Mouse (Mus musculus) B cell, adult 2 months (primary cell): ENCODE measurements around the gene Meis2.

ENCODE experiments used
- DNase-seq, 2 experiments: peaks; one replicate each; pipeline ENCODE4 v3.0.0; 2022

Meis2 gene

GRCm38 (mm10) chr2:115993877-115994276 lies 71.8 kb downstream of the Meis2 start:
- no peak for DNase-seq

DNA sequence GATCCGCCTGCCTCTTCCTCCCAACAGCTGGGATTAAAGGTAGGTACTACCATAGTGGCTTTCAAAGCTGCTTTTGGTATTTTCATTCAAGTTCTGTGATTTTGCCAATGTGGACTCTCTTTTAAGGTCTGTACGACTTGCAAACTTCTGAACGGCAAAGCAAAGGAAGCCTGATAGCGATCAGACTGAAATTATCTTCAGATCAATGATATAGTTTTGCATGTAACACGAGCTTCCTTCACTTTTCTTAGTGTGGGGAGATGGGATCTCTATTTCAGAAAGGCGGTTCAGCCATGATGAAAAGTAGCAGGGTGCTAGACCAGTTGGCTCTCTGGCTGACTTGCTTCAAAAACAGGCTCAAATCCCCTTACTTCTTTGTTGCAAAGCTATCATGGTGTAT lies 76.4 kb downstream of the Meis2 start:
- no peak for DNase-seq

DNA sequence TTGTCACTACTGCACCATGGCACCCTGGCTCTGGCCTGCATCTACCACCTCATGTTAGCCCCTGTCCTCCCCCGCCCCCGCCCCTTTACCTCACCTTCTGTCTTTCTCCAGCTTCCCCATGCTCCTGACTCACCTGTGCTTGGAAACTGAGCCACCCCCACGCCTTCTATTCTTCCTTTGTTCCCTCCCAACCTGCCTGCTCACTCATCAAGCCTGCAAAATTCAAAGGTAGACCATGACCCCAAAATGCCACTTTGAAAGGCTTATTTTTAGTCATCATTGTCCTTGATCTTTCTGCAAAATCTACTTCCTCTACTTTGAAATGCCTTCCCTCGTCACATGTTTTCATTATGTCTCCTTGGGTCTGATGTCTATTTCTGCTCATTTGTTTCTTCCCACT lies 77.2 kb downstream of the Meis2 start:
- DNase-seq, result no peak

DNA sequence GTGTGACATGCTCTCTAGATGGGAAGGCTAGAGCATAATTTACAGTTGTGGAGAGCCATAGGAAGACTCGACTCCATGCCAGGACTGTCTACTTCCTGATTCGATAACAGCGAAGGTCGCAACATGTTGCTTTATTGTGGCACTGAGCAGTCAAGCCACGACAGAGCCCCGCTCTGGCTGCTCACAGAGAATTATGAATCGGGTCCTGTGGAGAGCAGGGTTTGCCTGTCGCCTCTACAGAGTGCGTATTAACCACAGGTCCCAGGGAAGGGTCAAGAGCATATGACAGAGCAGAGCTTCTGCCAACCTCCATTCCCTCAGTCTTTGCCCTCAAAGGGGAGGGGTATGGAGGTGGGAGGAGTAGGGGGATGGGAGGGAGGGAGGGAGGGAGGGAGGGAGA lies 80.7 kb downstream of the Meis2 start:
- DNase-seq, result no peak

DNA sequence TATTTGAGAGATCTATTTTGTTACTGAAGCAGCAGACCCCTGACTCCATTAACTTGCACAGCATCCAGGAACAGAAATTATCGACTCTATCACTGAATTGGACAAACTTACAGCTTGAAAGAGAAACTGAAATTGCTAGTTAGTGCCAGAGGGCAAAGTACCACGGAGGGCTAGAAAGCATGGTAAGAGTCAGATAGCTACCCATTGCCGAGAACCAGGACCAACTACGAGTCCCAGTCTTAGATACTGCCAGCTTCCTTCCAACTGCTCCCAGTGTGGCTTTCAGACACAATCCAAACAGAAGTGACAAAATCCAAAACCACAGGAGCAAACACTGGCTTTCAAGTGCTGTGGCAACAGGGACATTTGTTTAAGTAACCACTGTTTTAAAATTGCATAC lies 81.2 kb downstream of the Meis2 start:
- DNase-seq, result no peak

- DNase-seq, result no peak
These were observed 85.1 kb downstream of the Meis2 start for GRCm38 (mm10) chr2:115980490-115980889.

DNA sequence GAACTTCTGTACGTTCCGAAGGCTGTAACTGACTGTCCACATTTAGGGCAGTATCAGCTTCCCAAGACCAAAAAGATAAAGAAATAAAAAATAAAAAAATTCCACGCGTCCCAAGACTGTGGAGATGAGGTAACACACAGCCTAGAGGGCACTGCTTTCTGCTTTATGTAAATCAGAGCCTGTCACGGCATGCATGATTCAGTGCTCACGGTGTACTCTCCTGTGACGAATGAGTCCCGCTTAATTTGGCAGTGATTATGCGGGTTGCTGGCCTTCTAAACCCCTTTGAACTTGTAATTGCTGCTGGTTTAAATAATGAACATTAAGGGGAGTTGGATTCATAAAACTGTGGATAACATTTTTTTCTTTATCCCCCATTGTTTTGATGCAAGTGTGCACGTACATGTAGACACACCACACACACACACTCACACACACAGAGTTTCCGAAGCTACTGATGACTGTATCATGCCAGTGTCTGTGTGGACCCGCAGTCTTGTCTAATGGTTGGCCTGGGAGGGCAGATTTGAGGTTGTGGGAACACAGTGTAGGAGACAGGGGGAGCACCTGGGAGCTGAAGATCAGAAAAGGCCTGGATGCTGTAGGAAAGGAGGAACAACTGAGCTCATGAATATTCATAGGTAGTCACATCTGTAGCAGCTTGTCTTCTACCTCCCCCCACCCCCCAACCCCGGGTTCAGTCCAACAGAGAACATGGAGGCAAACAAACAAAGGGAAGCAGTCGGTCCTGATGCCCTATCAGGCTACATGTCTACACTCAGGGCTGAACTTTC lies 85.8 kb downstream of the Meis2 start:
- DNase-seq, result no peak

GRCm38 (mm10) chr2:115978666-115979065 lies 87.0 kb downstream of the Meis2 start:
- DNase-seq, result no peak

- no peak for DNase-seq
These were observed 94.3 kb downstream of the Meis2 start for GRCm38 (mm10) chr2:115971296-115971805.

DNA sequence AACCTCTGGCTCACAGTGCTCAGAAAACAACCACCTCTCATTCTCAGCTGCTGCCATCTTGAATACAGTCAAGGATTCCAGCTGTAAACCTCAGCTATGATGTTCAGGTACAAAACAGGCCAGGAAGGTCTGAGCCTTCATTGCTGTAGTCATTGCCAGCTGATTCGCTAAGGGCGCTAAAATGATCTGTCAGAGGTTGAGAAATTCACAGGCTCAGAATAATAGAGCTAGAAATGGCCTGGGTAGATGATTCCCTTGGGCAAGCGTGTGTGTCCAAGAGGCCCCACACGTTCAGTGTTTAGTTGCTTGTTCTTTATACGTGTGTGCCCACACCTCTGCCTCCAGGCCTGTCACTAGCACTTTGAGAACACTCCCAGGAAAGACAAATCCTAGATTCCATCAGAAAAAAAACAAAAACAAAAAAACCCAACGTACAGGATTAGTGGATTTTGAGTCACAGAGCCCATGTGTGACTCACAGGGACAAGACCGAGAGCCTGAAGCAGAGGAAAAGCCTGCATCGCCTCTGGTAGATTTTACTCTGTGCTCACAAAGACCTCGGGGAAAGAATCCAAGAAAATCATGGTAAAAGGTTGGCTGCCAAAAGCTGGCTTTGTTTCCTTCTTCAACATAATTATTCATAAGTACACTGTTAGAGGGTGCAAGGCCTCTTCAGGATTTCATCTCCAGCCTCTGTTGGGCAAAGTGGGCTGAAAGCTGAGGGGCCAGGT lies 95.4 kb downstream of the Meis2 start:
- no peak for DNase-seq

DNA sequence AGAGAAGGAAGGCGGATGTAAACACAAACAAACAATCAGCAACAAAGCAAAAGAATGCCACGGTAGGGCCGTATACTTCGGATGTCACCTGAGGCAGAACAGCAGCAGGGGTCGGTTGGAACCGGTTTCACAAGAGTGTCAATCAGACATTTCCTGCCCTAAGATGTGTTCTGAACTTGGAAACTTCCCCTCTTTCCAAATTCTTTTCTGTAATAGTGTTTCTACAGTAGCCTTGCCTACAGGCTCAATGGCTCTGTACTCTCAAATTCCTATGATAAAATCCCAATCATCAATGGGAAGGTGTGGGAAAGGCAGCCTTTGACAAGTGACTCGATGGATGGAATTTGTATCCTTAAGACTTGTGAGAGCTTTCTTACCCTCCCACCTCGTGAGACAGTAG lies 96.4 kb downstream of the Meis2 start:
- DNase-seq, result no peak

DNA sequence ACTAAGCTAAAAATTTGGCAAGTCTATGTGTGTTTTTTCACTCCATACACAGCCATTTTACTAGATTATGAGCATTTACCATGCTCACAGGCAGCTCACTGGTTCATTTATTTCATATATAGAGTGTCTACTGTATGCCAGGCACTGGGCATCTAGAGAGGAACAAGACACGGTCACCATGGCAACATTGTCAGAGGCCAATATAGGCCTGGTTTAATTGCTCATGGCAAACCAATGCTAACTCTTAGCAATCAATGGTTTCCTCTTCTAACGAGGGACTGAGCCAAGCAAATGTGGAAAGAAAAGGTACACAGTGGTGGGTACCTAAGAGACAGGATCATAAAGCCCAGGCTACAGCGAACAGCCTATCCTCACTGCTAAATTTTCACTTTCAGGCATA lies 100.7 kb downstream of the Meis2 start:
- no peak for DNase-seq

- DNase-seq, result no peak
These were observed 102.3 kb downstream of the Meis2 start for GRCm38 (mm10) chr2:115963293-115963835.

DNA sequence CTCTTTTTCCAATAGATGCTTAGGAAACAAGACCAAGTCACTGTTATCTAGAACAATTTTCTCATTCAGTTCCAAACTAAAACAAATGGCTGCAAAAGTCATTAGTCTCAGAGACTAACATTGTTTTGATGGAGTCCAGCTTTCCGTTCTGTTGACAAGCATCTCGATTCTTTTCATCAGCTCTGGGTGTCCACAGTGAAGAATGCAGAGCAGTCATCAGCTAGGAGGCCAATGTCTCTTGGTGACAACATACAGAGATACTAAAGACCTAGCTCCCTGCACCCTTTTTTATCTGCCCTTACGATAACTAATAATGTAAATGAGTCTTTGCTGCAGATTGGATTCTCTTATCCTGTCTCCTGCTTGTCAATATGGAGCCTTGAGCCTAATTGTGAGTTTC lies 102.9 kb downstream of the Meis2 start:
- DNase-seq, result no peak

DNA sequence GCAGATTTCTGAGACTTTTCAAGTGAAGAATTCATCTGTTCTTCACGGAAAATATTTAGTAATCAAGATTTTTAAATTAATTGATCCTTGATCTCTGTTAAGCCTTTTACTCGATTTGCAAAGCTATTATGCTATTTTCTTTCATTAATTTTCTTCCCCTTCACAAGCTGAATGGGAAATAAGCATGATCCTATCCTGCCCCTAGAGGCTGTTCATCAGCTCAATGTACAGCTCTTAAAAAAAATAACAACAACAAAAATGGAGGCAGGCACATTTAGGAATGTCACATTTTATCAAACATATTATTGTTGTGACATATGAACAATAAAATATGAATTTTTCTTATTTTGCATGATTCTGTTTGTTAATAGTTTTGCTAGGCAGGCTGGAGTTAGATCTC lies 103.5 kb downstream of the Meis2 start:
- DNase-seq, result no peak

DNA sequence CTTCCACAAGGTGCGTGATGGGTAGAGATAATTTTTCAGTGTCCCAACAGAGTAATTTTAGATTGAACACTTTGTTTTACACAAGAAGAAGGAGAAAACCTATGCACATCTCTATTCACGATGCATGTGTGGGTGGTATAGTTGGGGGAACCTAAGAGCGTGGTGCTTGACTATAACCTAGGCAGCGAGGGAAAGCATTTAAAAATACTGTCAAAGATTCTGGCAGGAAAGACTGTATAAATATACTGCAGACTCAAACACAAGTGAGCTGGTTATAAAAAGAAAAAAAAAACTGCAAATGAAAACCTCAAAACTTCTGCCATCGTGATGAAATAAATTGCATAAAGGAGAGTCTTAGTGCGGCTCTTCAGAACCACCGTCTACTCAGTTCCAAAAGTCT lies 105.0 kb downstream of the Meis2 start:
- no peak for DNase-seq

GRCm38 (mm10) chr2:115956786-115957185 lies 108.9 kb downstream of the Meis2 start:
- DNase-seq, result no peak

DNA sequence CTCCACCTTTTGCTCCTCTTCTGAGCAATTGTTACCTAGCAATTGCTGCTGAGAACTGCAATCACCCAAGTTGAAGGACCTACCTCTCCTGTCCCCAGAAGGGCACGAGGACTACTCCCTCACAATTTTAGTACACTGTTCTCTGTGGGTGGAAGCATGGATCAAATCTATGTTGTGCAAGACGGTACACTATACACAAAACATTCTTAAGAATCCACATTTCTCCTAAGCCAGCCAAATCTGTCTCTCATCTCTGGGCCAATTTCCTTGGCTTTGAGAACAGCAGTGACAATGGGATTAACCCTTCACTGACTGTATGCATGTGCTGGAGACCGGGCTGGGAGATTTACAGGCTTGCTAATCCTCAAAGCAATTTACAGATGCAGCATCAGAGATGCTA lies 115.0 kb downstream of the Meis2 start:
- DNase-seq, result no peak

- no peak for DNase-seq
These were observed 116.8 kb downstream of the Meis2 start for GRCm38 (mm10) chr2:115948630-115949426.

DNA sequence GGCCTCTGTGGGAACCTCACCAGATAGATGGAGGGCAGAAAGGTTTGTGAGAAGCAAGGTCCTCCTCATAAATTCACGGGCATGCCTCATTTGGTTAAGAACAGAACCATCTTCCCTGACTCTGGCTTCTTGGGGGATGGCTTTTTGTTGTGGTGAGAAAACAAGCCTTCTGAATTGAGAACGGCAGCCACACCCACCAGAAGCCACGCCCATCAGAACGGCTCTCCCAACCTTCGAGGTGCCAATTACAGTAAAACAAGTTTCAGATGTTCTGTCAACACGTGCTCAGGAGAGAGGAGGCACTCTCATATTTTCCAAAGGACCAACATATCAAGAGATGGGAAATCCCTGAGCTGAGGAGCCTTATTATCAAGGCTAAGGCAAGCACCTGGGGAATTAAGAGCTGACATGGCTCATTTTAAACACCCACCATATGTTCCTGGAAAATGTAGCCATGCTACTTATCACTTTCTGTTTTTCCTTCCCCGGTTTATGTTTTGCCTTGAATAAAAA lies 117.9 kb downstream of the Meis2 start:
- no peak for DNase-seq

DNA sequence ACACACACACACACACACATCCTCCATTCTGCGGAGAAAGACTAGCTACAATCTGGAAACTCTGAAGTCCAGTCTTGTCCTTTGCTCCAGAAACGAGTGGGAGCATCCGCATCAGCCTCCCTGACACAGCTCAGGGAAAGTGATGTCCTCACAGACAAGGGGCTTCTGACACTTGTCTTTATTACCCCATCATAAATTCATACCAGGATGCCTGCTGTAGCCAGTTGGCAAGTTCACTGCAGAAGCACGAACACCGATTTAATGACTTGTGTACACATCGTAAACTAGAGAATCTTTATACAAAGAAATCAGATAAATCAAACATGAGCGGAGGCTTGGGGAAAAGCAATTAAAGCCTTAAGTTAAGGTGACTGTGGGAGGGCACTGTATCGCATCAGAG lies 122.6 kb downstream of the Meis2 start:
- DNase-seq, result no peak

GRCm38 (mm10) chr2:115939849-115940248 lies 125.8 kb downstream of the Meis2 start:
- no peak for DNase-seq
